Mouse (Mus musculus) thymus, postnatal 25 days (tissue): ENCODE results near the gene Ptpa.

Experiments
- DNase-seq: peaks from one replicate; pipeline ENCODE4 v3.0.0; 2022

The Ptpa gene

DNA sequence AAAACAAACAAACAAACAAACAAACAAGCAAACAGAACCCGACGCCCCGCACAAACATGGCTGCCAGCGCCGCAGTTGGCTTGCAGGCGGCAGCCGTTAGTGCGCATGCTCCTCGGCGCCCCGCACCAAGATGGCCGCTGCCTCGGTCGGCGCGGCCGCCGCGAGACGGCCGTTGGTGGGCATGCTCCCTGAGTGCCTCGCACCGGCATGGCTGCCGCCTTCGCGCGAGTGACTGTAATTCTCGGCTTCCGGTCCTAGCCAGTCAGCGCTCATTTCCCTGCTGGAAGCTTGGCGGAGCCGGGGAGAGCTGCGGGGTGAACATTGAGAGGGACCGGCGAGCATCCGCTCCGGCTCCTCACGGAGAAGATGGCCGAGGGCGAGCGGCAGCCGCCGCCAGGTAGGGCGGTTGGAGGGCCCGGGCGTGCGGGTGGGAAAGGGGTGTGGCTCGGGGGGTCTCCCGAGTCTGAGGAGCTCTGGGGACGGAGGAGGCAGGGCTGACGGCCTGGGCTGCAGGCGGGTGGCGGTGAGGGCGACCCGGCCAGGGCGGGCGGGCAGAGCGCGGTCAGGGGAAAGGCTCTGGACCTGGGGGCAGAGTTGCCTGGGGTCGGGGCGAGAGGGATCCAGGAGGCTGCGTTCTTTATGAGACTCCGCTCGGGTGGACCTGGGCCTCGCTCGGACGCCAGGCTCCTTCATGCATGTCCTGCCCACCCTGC lies at the start of gene Ptpa:
Ptpa (plus strand) TSS at position 104 of the 713 bp plus-strand sequence.
- DNase-seq, result peak; percentile 95

DNA sequence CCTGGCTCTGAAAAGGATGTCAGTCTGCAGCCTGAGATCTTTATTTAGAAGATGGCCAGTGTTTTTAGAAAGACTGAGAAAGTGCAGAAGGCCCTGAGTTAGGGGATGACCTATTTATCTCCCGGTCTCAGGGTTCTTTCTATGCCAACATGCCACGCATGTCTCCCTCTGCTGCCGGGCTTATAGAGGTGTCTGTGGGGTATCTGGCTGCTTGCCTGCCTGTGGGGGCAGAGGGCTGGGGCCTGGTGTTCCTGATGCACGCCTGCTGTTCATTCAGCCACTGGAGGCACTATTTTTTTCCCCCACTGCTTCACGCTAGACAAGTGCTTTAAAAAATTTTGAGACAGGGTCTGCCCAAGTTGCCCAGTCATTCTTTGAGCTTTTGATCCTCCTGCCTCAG lies 49.6 kb upstream of the Ptpa start:
- no peak for DNase-seq

DNA sequence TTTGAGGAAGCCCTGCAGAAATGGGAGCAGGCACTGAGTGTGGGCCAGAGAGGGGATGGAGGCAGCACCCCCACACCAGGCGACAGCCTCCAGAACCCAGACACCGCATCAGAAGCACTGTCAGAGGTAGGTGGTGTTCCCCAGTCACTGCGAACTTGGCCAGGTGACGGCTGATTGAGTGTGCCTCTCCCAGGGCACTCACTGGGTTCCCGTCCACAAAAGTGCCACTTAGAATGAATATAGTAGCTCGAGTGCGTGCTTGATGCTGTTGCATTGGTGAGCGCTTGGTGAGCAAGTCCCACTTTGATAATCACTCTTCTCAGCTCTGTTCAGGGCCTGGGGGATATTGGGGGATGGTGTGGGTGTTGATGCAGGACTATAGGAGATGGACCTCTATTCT lies 44.3 kb upstream of the Ptpa start:
- DNase-seq, result no peak

GRCm38 (mm10) chr2:30372726-30373125 lies 43.1 kb upstream of the Ptpa start:
- no peak for DNase-seq

GRCm38 (mm10) chr2:30375893-30376292 lies 39.9 kb upstream of the Ptpa start:
- DNase-seq, result no peak

DNA sequence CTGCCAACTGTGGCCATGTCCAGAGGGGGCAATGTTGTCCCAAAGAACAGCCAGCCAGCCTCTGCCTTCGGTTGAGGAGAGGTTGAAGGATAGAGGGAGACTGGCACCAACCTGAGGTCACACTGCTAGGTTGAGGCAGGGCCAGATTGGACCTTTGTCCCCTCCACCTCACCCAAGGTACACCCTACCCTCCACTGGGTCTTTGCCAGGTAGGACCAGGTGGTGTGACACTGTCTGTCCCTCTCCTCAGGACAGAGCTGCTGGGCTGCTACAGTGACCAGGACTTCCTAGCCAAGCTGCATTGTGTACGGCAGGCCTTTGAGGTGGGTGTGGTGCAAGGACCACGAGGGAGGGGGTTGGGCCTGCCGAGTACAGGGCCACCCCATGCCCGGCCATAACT lies 38.1 kb upstream of the Ptpa start:
- DNase-seq, result no peak

GRCm38 (mm10) chr2:30379307-30379706 lies 36.5 kb upstream of the Ptpa start:
- DNase-seq, result no peak

- no peak for DNase-seq
Observed at GRCm38 (mm10) chr2:30380564-30381376, 35.1 kb upstream of the Ptpa start.

GRCm38 (mm10) chr2:30381377-30381725 lies 34.5 kb upstream of the Ptpa start:
- DNase-seq, result no peak

GRCm38 (mm10) chr2:30384814-30385213 lies 31.0 kb upstream of the Ptpa start:
- no peak for DNase-seq

GRCm38 (mm10) chr2:30385591-30385990 lies 30.2 kb upstream of the Ptpa start:
- no peak for DNase-seq

DNA sequence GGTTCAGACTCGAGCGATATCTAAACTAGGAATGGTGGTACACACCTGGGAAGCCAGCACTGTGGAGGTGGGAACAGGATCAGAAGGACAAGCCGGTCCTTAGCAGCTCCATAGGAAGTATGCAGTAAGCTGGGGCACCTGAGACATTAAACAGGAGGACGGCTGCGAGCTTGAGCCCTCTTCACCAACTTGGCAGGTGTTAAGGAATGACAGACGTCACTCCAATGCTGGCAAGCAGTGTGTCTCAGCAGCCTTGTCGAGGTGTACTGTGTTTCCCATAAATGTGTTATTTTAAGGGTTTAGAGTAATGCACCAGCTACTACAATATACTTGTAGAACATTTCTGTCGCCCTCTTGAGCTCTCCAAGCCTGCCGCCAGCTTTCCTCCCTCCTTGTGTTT lies 28.9 kb upstream of the Ptpa start:
- no peak for DNase-seq

GRCm38 (mm10) chr2:30389000-30389399 lies 26.8 kb upstream of the Ptpa start:
- DNase-seq, result no peak

GRCm38 (mm10) chr2:30392114-30392576 lies 23.7 kb upstream of the Ptpa start, which contains the start of gene Dolpp1:
Dolpp1 (plus strand) TSS chr2:30392254.
- peak; percentile 95 for DNase-seq

DNA sequence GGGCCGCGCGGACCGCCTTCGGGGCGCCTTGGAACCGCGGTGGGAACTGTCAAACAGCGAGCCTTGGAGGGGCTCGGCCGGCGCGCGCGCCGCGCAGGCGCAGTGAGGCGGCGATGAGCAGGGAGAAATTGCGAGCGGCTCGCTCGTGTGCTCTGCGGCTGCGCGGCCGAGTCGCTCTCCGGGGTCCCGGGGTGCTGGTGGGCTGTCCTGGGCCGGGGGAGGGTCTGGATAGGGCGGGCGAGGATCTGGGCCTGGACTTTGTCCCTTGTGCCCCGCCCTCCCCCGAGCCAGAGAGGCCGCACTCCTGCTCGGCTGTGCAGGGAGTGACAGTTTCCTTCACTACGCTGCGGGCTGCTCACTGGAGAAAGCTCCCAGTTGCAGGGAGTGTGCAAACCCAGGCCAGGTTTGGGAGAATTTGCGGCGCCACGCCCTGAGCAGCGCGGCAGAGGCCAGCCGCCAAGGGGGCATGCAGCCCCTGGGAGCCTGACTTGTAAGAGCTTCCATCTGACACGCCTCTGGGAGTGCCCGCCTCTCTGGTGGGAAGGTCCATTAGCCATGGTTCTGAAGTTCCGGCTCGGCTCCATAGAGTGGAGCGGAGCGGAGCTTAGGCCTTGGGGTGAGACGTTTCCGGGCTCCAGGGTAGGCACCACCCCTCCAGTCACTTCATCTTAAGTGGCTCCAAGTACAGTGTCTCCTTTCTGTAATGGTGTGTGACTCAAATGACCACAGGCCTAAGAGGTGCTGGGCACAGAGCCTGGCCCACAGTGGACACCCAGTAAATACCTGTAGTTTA lies 23.1 kb upstream of the Ptpa start:
- no peak for DNase-seq

DNA sequence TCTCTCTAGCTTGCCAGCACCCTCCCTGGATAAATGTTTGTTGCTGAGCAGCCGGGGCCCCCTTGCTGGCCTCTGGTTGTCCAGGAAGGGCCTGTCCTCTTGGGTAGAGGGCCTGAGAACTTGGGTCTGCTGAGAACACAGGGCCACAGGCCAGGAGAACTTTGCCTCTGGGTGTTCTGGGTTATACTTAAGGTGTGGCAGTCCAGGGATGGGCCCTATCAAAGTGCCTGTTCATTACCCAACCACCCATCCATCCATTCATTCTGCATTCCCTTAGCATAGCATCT lies 22.5 kb upstream of the Ptpa start:
- DNase-seq, result no peak

DNA sequence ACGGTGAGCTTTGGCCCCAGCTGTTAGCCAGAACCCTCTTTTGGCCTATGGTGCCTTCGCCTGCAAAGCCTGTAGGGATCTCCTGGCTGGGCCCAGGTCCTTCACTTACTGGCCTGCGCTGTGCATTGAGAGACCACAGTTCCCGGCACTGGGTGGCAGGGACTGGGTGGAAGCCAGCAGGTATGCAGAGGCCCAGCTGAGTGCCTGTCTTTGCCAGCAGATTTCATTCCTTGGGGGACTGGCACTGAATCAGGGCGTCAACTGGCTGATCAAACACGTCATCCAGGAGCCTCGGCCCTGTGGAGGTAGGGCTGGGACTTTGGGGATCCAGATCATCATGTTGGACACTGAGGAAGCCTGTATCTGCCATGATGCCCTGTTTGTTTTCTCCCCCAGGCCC lies 20.1 kb upstream of the Ptpa start:
- no peak for DNase-seq

DNA sequence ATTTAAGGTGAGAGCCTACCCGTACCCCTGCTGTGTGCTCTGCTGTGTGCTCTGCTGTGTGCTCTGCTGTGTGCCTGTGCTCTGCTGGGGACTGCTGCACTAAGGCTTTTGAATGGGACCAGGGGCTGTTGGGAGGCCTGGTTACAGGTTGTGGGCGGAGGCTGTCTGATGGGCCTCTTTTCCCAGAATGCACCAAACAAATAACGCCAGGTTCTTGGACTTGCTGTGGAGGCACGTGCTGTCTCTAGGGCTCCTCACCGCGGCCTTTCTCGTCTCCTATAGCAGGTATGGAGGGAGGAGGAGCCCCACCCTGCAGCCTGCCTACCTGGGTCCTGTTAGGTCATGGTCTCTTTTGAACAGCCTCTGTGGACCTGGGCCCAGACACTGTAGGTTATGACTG lies 19.6 kb upstream of the Ptpa start:
- no peak for DNase-seq

DNA sequence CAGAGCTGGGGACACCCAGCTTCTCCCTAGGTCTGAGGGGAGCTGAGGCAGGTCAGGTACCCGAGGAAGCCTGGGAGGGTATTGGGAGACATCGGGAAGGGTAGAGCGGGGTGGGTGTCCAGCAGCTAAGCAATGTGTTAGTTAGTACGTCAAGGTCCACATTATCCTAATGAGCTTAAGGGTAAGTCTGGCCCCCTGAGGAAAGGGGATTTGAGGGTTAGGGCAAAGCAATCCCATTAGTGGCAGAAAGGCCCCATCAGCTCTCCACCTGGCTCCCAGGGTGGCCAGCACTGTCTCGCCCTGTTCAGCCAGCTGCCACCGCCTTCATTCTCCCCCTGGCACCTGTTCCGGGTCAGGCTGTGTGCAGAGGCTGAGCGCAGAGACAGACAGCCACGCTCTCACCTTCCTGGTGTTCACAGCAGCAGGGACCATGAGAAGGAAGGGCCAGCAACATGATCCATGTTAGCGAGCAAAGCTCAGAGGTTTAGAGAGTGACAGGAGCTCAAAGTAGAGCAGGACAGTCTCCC lies 17.8 kb upstream of the Ptpa start:
- no peak for DNase-seq

DNA sequence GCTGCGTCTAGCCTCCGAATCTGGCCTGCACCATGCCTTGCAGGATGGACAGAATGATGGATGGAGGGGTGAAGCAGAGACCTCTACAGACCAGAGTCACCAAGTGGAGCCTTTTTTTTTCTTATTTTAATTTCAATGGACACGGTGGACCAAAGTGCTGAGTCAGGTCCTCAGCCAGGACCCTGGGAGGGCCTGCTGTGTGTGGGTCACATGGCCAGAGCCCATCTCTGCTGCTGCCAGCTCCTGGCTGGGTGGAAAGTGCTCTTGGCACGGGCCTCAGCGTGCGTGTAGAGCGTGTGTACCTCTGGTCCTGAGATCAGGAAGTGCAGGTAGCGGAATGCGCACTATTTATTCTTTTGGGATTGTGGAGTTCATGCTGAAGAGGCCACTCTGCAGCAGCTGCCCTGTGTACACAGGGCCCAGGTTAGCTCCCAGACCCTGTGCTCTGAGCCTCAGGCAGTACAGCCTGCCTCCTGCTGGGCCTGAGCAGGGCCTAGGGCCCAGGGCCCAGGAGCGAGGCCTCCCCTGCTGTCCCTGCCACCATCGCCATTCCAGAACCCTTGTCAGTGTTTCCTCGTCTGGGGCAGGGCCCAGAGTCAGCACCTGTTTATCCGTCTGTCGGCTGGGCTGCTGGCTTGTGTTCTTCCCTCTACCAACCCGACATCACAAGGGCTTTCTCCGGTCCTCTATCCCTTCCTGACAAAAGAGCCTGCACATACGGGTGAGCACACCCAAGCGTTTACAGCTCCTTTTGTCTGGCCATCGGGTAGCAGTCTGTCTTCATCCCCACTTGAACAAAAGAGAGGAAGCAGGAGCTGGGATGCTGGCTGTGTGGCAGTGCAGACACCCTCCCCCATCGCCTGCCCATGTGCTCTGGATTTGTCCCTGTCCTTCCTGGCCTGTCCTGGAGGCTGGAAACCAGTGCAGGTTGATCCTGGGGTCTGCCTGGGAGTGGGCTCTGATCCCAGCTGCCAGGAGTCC lies 16.4 kb upstream of the Ptpa start:
- no peak for DNase-seq

DNA sequence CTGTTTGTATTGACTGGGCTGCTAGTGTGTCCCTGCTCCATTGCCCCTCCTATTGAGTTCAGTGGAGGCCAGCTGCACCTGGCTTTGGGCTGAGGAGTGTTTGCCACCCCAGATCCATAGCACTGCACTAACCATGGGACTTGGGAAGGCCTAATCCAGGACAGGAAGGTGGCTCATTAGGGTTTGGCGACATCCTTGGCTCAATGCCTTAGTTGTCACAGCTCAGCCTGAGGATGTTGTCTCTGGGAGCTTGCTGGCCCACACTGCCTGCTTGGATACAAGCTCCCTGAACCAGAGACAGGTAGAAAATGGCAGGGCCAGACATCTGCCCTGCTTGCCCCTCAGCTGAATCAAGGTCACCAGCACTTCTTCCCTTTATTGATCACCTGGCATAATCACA lies 14.3 kb upstream of the Ptpa start:
- no peak for DNase-seq

GRCm38 (mm10) chr2:30402351-30402826 lies 13.4 kb upstream of the Ptpa start:
- no peak for DNase-seq
